Mouse (Mus musculus): ENCODE results near the gene Cntln.

Cntln gene

GRCm38 (mm10) chr4:84884111-84884538 is at the start of gene Cntln:
TSS of gene Cntln (plus strand) at chr4:84884309.
- peak; percentile 96 for DNase-seq (ENCODE audit: inconsistent ontology term)

GRCm38 (mm10) chr4:84836979-84837378 is 47.1 kb upstream of the Cntln start:
- no peak for DNase-seq (ENCODE audit: inconsistent ontology term)

GRCm38 (mm10) chr4:84838545-84838944 is 45.6 kb upstream of the Cntln start:
- DNase-seq (ENCODE audit: inconsistent ontology term), result no peak

DNA sequence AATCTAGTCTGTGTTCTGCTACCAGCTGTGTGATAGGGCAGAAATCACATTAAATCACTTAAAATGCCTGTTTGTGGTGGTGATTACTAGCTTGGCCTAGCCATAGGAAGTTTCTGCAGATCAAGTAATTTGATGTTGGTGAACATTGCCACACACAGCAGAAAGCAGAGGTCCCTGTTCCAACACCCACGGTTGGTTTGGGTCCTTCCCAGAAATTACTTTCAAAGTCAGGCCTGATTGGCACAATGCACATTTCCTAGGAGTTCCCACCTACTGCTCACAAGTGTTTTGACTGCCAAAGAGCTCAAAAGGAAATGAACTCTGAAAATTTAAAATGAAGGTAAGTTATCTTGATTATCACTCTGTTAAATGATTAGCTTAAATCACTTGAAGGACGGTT is 44.6 kb upstream of the Cntln start:
- DNase-seq (ENCODE audit: inconsistent ontology term), result no peak

- no peak for DNase-seq (ENCODE audit: inconsistent ontology term)
Measured at GRCm38 (mm10) chr4:84857588-84857987, 26.5 kb upstream of the Cntln start.

DNA sequence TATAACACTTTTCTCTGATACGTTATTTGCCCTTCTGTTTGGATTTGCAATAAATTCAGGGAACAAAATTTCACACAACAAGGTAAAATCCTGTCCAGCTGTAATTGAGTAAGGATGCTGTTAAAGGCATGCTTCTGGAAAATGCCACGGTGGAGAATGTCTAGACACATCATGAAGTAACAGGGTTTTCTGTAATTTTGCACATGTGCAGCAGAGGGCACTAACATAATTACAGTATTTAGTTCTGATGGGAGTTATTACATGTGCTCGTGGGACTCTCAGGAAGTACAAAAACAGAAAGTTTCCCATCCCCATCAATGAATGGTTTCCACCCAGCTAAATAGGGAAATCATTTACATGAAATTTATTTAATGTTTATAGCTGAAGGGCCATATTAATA is 7.8 kb upstream of the Cntln start:
- DNase-seq (ENCODE audit: inconsistent ontology term), result peak; percentile 32

DNA sequence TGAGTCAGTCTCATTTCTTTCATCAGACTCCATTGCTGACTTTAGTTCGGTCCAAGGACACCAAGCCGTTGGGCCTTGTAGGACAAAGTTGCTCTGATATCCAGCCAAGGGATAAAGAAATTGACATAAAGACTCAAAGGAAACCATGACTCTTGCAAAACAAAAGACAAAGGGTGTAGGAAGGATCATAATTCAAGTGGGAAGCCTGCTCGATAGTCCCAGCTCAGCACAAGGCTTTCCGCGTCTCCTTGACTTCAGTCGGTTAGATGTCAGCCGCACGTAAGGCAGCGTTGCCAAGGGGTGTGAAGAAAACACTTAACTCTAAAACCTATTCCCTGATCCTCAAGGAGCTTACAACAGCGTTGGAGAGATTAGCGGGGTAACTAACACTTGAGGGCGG is 463 bp upstream of the Cntln start:
- no peak for DNase-seq (ENCODE audit: inconsistent ontology term)

- peak; percentile 77 for DNase-seq (ENCODE audit: inconsistent ontology term)
Measured at GRCm38 (mm10) chr4:84884539-84885270, 596 bp downstream of the Cntln start.

DNA sequence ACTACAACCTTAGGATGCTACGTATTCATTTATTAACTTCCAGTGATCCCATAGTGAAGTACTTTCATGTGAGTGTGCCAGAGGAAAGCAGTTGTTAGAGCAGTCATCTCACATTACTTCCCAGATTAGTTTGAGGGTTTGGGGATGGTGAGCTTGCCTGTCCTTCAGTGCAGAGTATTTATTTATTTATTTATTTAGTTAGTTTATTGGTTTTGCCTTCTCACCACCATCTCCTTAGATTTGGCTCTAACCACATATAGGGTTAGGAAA is 1.1 kb downstream of the Cntln start:
- DNase-seq (ENCODE audit: inconsistent ontology term), result no peak

DNA sequence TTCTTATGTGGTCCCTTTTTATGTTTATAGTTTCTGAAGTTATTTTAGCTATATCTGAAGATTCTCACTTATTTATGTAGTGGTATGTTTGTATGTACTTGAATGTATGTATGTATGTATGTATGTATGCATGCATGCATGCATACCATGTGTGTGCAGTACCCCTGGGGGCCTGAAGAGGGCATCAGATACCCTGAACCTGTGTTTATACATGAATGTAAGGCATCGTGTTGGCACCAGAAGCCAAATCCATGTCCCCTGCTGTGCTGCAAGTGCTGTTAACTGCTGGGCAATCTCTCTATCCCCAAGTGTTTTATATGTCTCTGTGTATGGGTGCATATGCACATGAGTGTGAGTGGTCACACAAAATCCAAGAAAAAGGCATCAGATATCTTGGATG is 34.3 kb downstream of the Cntln start:
- no peak for DNase-seq (ENCODE audit: inconsistent ontology term)

GRCm38 (mm10) chr4:84934342-84934929 is 50.3 kb downstream of the Cntln start:
- no peak for DNase-seq (ENCODE audit: inconsistent ontology term)

DNA sequence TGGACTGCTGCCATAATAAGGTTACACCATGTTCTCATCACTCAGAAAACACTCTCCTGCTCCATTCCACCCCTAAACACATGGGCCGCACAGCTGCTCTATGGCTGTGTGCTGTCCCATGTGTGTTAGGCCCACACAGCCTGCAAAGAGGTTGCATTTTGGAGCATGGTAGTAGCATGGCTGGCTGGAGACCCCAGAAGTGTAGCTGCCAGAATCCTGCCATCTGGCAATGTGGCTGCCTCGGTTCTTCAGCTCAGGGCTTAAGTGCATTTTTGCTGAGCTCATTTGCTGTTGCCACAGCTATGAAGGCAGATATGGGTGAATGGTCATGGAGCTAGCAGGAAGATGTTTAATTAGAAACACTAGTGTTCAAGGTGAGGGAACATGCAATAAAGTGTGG is 58.0 kb downstream of the Cntln start:
- no peak for DNase-seq (ENCODE audit: inconsistent ontology term)

DNA sequence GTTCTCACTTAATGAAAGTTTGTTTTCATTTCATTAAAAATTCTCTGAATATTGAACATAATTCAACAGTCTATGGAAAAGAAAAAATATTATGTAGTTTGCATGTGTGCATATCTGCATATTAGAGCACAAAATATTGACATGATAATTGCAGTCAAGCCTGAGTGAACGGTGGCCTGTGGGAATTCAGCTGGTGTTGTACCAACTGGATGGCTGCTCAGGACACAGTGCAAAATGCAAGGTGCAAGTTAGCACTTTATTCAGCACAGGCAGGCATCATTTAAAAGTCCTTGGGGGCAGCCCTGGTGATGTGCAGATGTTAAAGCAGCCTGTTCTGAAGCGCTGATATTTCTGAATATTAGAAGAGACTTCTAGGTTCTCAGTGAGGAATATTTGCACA is 58.5 kb downstream of the Cntln start:
- DNase-seq (ENCODE audit: inconsistent ontology term), result no peak

GRCm38 (mm10) chr4:84944100-84944499 is 60.0 kb downstream of the Cntln start:
- DNase-seq (ENCODE audit: inconsistent ontology term), result no peak

DNA sequence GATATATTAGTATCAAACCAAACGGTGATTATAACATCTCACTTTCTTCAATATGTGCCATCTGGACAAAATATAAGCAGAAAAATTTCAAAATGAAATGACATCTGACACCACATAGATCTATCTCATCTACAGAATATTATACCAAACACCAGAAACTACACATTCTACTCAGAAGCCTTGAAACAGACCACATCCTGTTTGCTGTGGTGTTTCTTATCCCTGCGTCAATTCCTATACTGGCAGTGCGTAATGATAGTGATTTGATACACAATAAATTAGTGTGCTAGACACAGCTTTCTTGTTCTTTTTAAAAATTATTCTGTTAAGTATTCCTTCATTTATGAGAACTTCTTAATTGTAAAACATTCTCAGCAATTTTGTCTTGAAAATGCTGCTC is 62.3 kb downstream of the Cntln start:
- no peak for DNase-seq (ENCODE audit: inconsistent ontology term)

GRCm38 (mm10) chr4:84976875-84977646 is 93.0 kb downstream of the Cntln start:
- DNase-seq (ENCODE audit: inconsistent ontology term), result no peak

DNA sequence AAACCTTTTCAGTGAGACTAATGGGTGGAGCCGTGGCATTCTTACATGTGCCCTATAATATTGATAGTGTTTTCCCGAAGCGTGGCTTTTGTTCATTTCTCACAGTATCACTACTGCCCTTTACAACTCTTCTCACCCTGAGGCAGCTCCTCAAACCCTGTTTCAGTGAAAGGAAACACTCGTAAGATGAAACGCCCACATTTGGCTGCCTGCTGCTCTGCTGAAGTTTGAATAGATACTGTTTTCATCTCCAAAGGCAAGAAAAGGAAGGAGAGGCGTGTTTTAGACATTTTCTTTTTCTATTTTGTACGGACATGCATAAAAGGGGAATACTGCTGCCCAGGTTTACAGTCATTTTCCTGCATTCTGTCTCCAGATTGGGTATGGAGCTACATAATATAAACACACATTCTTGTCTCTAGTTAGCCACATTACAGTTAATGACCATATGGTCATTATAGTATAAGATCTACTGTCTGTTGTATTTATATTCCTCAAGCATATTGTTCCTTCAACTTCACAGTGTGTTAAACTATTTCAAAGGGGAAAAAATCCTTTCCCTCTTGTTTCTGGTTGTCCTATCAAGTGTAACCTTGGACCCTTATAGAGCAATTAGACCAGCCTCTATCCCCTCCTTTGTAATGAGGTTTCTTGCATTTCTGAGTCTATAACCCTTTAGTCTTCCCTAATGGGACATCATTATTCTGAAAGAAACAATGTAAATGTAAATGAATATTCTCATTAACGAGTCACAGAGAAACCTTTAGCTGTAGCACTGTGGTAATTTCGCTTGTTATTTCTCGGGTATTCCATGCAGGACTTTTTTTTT is 111.6 kb downstream of the Cntln start:
- no peak for DNase-seq (ENCODE audit: inconsistent ontology term)

DNA sequence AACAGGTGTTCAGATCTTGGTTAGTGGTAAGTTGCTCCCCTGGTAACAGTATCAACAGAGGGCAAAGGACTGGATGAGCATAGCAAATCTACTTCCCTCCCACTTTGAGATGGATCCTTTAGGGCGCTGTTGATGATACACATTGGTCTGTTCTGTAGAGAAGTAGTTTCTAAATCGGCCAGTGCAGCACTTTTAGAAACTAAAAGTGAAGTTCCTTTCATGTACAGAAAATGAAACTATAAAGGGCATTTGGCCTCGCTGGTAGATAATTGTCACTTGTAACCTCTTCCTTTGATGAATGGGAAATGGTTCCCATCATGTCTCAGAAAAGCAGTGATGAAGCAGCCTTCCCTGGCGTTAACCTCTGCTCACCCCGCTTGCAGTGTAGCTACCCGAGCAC is 121.5 kb downstream of the Cntln start:
- no peak for DNase-seq (ENCODE audit: inconsistent ontology term)

DNA sequence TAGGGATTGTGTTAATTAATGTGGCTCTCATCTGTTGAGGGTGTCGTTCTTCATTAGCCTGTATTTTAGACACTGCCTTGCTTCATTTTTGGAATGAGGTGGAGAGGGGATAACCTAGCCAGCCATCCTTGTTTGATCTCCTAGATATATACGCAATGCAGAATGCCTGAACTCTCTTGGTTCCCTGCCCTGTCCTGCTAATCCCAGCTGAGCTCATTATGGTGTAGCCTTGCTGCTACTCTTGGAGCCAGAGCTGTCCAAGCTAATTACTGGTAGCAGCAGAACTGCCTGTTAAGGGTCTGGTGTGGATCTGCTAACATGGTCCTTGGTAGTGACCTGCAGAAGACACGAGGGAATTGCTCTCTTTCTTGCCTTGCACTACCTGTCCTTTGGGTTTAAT is 122.7 kb downstream of the Cntln start:
- DNase-seq (ENCODE audit: inconsistent ontology term), result no peak

DNA sequence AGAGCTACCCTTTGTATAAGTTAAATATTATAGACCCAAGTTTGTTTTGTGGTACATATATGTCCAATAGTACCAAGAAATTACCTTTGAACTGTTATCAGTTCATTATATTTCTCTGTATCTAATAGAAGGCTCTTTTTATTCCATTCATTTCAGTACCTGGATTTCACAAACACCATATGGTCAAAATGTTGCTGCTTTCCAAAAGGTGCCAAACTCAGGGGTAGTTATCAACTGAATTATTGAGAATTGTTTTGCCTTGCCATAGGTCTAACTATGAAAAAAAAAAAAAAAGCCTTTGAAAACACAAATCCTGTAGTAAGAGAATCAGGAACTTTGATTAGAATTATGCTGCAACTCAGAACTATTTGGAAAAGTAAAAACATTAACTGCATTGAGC is 126.7 kb downstream of the Cntln start:
- no peak for DNase-seq (ENCODE audit: inconsistent ontology term)

GRCm38 (mm10) chr4:85045748-85046147 is 161.6 kb downstream of the Cntln start:
- DNase-seq (ENCODE audit: inconsistent ontology term), result no peak

- DNase-seq (ENCODE audit: inconsistent ontology term), result no peak
Measured at GRCm38 (mm10) chr4:85049933-85050553, 165.9 kb downstream of the Cntln start.

All from Muller cell, postnatal 12 days (primary cell).